Mouse (Mus musculus): ENCODE measurements at regions not wholly inside any gene's neighbourhood (a gene's known extent, or its start where the extent isn't known, plus 50 kb on each side); places are given as distances from the start of the nearest gene placed in this dataset.

DNA sequence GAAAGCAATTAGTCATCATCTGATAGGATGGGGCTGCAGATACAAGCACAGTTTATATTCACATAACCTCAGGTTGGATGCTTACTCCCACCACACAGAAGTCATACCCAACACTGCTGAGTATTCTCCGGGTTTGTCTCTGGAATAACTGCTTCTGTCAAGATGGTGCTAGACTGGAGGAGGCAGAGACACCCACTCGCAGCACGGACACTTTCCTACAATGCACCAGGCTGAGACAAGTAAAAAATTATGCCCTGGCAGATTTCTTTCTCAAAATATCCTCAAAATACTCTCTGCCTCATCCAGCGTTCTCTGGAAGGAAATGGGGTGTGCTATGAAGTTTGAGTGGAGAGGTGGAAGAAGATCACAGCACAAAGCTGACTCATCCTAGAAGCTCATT is 763.1 kb downstream of the Gm9195 start:
- TF ChIP-seq CEBPB (IDR thresholded peaks at IDR 0.05; ENCODE audit: insufficient read depth, poor library complexity, severe bottlenecking): no peak
- TF ChIP-seq MAX (IDR thresholded peaks at IDR 0.05; ENCODE audit: low read depth): no peak
- TF ChIP-seq USF1 (IDR thresholded peaks at IDR 0.05; ENCODE audit: low read depth): no peak
- TF ChIP-seq POLR2AphosphoS2 (IDR thresholded peaks at IDR 0.05; ENCODE audit: insufficient read length, low read depth): no peak
- no peak for TF ChIP-seq POLR2A (IDR thresholded peaks at IDR 0.05; ENCODE audit: insufficient read length, low read depth)
- TF ChIP-seq REST (IDR thresholded peaks at IDR 0.05; ENCODE audit: insufficient read depth, insufficient read length): no peak
- no peak for TF ChIP-seq TCF3 (IDR thresholded peaks at IDR 0.05; ENCODE audit: insufficient read length, low read depth)
- TF ChIP-seq MYOD1 (IDR thresholded peaks at IDR 0.05; ENCODE audit: control insufficient read depth in 1 of 3, insufficient read length in 2 of 3, low read depth in 2 of 3): no peak
- TF ChIP-seq SRF (IDR thresholded peaks at IDR 0.05; ENCODE audit: control insufficient read depth, insufficient read length, low read depth): no peak
- TF ChIP-seq TCF12 (IDR thresholded peaks at IDR 0.05; ENCODE audit: insufficient read depth, poor library complexity, severe bottlenecking): no peak
- no peak for TF ChIP-seq MYOG (IDR thresholded peaks at IDR 0.05; ENCODE audit: control insufficient read depth in 1 of 3, insufficient read depth in 1 of 3, insufficient read length in 2 of 3, low read depth in 2 of 3)
- no peak for TF ChIP-seq E2F4 (IDR thresholded peaks at IDR 0.05; ENCODE audit: insufficient read depth)

DNA sequence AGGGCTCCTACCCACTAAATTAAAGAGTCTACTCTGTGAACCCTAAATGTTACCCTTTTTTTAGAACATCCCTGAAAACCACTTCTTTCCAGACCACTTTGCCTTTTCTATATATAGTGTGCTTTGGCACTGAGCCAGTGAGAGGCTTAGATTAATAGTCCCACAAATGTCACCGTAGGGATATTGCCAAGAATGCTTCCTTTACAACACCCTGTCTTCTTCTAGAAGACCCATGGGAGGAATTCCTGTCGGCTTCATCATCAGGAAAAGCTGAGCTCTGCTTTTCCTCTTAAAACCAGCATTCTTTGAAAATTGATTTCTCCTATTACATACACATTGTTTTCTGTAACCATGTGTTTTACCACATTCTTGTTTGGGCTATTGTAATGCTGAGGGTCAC is 768.1 kb downstream of the Gm9195 start:
- no peaks in the 10 kb centered on the region for H3K36me3 ChIP-seq (ENCODE audit: control insufficient read depth, insufficient read depth)

More for the DNA sequence above, 763.1 kb downstream of the Gm9195 start:
- Histone ChIP-seq H3ac (ENCODE audit: control insufficient read depth, insufficient read length) (no peak overlapping the region), H3K4me2 (ENCODE audit: low read depth) (no peak overlapping the region), H3K79me2 (ENCODE audit: control insufficient read depth, insufficient read depth) (no peaks in the 10 kb centered on the region), H3K27me3 (ENCODE audit: control insufficient read depth, insufficient read depth, insufficient read length) (no peaks in the 10 kb centered on the region), H3K36me3 (ENCODE audit: control insufficient read depth, insufficient read depth) (no peaks in the 10 kb centered on the region), H3K4me3 (no peak overlapping the region)

DNA sequence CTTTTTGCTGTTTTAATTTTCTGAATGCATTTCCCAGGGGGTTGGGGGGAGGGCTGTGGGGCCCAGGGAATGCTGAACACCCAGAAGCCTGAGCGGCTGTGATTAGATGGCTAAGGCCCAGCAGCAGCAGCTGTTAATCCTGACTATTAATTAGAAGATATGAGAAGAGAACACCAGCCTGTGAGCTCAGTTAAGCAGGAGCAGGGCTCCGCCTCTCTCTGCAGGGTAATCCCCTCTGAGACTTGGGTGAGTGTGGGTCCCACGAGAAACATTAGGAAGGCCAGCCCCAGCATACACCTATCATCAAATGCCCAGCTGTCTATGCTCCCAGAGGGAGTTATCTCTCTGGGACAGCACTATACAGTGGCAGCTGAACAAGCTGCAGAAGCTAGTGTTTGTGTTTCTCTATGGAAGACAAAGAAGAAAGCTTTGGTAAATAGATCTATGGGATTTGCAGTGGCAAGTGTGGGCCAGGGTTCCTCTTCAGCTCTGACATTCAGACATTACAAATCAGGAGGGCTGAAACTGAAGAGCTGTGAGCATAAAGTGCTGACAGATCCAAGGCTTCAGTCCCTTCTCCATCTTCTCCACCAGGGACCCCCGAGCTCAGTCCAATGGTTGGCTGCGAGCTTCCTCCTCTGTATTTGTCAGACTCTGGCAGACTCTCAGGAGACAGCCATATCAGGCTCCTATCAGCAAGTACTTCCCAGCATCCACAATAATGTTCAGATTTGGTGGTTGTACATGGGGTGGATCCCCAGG is 781.9 kb downstream of the Gm9195 start:
- Histone ChIP-seq H3K36me3 (ENCODE audit: control insufficient read depth, insufficient read depth) (no peaks in the 10 kb centered on the region), H3K4me2 (ENCODE audit: low read depth) (no peak overlapping the region), H3K27me3 (ENCODE audit: control insufficient read depth, insufficient read depth, insufficient read length) (no peaks in the 10 kb centered on the region), H3K4me3 (no peak overlapping the region), H3K79me2 (ENCODE audit: control insufficient read depth, insufficient read depth) (no peaks in the 10 kb centered on the region), H3ac (ENCODE audit: control insufficient read depth, insufficient read length) (no peak overlapping the region)
- no peak for TF ChIP-seq TCF3 (IDR thresholded peaks at IDR 0.05; ENCODE audit: insufficient read length, low read depth)
- no peak for TF ChIP-seq USF1 (IDR thresholded peaks at IDR 0.05; ENCODE audit: low read depth)
- TF ChIP-seq MAX (IDR thresholded peaks at IDR 0.05; ENCODE audit: low read depth): no peak
- TF ChIP-seq CEBPB (IDR thresholded peaks at IDR 0.05; ENCODE audit: insufficient read depth, poor library complexity, severe bottlenecking): no peak
- no peak for TF ChIP-seq MYOG (IDR thresholded peaks at IDR 0.05; ENCODE audit: control insufficient read depth in 1 of 3, insufficient read depth in 1 of 3, insufficient read length in 2 of 3, low read depth in 2 of 3)
- TF ChIP-seq POLR2AphosphoS2 (IDR thresholded peaks at IDR 0.05; ENCODE audit: insufficient read length, low read depth): no peak
- TF ChIP-seq MYOD1 (IDR thresholded peaks at IDR 0.05; ENCODE audit: control insufficient read depth in 1 of 3, insufficient read length in 2 of 3, low read depth in 2 of 3): no peak
- TF ChIP-seq TCF12 (IDR thresholded peaks at IDR 0.05; ENCODE audit: insufficient read depth, poor library complexity, severe bottlenecking): no peak
- TF ChIP-seq REST (IDR thresholded peaks at IDR 0.05; ENCODE audit: insufficient read depth, insufficient read length): no peak
- no peak for TF ChIP-seq E2F4 (IDR thresholded peaks at IDR 0.05; ENCODE audit: insufficient read depth)
- no peak for TF ChIP-seq SRF (IDR thresholded peaks at IDR 0.05; ENCODE audit: control insufficient read depth, insufficient read length, low read depth)
- no peak for TF ChIP-seq POLR2A (IDR thresholded peaks at IDR 0.05; ENCODE audit: insufficient read length, low read depth)

More for the DNA sequence above, 768.1 kb downstream of the Gm9195 start:
- Histone ChIP-seq H3ac (ENCODE audit: control insufficient read depth, insufficient read length) (no peak overlapping the region), H3K27me3 (ENCODE audit: control insufficient read depth, insufficient read depth, insufficient read length) (no peaks in the 10 kb centered on the region), H3K79me2 (ENCODE audit: control insufficient read depth, insufficient read depth) (no peaks in the 10 kb centered on the region), H3K4me3 (no peak overlapping the region), H3K4me2 (ENCODE audit: low read depth) (no peak overlapping the region)
- TF ChIP-seq REST (IDR thresholded peaks at IDR 0.05; ENCODE audit: insufficient read depth, insufficient read length) (no peak), CEBPB (IDR thresholded peaks at IDR 0.05; ENCODE audit: insufficient read depth, poor library complexity, severe bottlenecking) (no peak), POLR2A (IDR thresholded peaks at IDR 0.05; ENCODE audit: insufficient read length, low read depth) (no peak), MAX (IDR thresholded peaks at IDR 0.05; ENCODE audit: low read depth) (no peak), POLR2AphosphoS2 (IDR thresholded peaks at IDR 0.05; ENCODE audit: insufficient read length, low read depth) (no peak), TCF12 (IDR thresholded peaks at IDR 0.05; ENCODE audit: insufficient read depth, poor library complexity, severe bottlenecking) (no peak), MYOG (IDR thresholded peaks at IDR 0.05; ENCODE audit: control insufficient read depth in 1 of 3, insufficient read depth in 1 of 3, insufficient read length in 2 of 3, low read depth in 2 of 3) (no peak), MYOD1 (IDR thresholded peaks at IDR 0.05; ENCODE audit: control insufficient read depth in 1 of 3, insufficient read length in 2 of 3, low read depth in 2 of 3) (no peak), SRF (IDR thresholded peaks at IDR 0.05; ENCODE audit: control insufficient read depth, insufficient read length, low read depth) (no peak), USF1 (IDR thresholded peaks at IDR 0.05; ENCODE audit: low read depth) (no peak), TCF3 (IDR thresholded peaks at IDR 0.05; ENCODE audit: insufficient read length, low read depth) (no peak), E2F4 (IDR thresholded peaks at IDR 0.05; ENCODE audit: insufficient read depth) (no peak)

DNA sequence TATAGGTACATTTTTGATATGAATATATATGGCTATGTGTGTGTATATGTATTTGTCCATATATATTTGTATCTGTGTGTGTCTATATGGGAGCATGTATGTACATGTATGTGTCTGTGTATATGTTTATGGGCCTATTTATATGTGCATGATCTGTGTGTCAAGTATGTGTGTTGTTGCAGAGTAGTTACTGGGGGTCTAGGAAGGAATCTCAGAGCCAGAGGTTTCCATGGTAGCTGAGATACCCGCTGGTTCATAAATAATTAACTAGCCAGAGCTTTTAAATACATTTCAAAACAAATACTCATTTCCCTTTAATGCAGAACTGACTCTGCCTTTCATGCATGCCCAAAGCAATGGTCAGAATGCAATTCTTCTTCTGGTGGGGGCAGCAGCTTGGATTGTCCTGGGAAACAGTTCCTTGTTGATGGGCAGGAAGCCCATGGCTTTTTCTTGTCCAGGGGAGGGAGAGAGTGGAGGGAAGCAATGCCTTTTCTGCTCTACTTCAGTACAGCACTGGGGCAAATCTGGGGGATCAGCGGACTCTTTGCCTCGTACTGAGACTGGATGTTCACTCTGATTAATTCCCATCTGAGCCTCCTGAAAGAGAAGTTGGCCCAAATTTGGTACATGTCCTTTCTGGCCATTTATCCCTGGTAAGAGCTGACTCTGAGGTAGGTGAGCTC is 798.7 kb downstream of the Gm9195 start:
- Histone ChIP-seq H3K4me3 (no peak overlapping the region), H3ac (ENCODE audit: control insufficient read depth, insufficient read length) (no peak overlapping the region), H3K4me2 (ENCODE audit: low read depth) (no peak overlapping the region), H3K36me3 (ENCODE audit: control insufficient read depth, insufficient read depth) (no peaks in the 10 kb centered on the region), H3K79me2 (ENCODE audit: control insufficient read depth, insufficient read depth) (no peaks in the 10 kb centered on the region), H3K27me3 (ENCODE audit: control insufficient read depth, insufficient read depth, insufficient read length) (no peaks in the 10 kb centered on the region)
- TF ChIP-seq MYOG (IDR thresholded peaks at IDR 0.05; ENCODE audit: control insufficient read depth in 1 of 3, insufficient read depth in 1 of 3, insufficient read length in 2 of 3, low read depth in 2 of 3): no peak
- no peak for TF ChIP-seq USF1 (IDR thresholded peaks at IDR 0.05; ENCODE audit: low read depth)
- no peak for TF ChIP-seq POLR2AphosphoS2 (IDR thresholded peaks at IDR 0.05; ENCODE audit: insufficient read length, low read depth)
- no peak for TF ChIP-seq TCF12 (IDR thresholded peaks at IDR 0.05; ENCODE audit: insufficient read depth, poor library complexity, severe bottlenecking)
- TF ChIP-seq MYOD1 (IDR thresholded peaks at IDR 0.05; ENCODE audit: control insufficient read depth in 1 of 3, insufficient read length in 2 of 3, low read depth in 2 of 3): no peak
